Mouse (Mus musculus): Measurements from ENCODE around the gene Ugcg.

The Ugcg gene

DNA sequence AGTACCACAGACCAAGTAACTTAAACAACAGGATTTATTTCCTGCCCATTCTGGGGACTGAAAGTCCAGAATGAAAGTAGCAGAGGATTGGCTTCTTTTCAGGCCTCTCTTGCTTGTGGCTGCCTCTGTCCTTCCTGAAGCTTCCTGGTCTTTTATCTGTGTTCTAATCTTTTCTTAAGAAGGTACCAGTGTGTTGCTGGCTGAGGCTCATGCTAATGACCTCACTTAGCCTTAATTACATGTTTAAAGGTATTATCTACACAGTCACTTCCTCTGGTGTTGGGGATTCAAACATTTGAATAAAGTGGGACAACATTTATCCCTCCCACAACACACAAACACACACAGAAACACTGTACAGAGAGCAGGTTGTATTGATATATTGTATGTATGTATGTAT lies 59.0 kb downstream of the Ugcg start:
- H3K9me3 ChIP-seq (ENCODE audit: low read length): no peaks in the 10 kb centered on the region
- TF ChIP-seq POU5F1 (IDR thresholded peaks at IDR 0.05; ENCODE audit: borderline replicate concordance, low read length) (no peak), NANOG (IDR thresholded peaks at IDR 0.05; ENCODE audit: borderline replicate concordance, low read length) (no peak), CTCF (conservative IDR thresholded peaks at IDR 0.05; ENCODE audit: low read length) (no peak)
- no peaks in the 10 kb centered on the region for H3K36me3 ChIP-seq (ENCODE audit: insufficient read depth, low read length)

DNA sequence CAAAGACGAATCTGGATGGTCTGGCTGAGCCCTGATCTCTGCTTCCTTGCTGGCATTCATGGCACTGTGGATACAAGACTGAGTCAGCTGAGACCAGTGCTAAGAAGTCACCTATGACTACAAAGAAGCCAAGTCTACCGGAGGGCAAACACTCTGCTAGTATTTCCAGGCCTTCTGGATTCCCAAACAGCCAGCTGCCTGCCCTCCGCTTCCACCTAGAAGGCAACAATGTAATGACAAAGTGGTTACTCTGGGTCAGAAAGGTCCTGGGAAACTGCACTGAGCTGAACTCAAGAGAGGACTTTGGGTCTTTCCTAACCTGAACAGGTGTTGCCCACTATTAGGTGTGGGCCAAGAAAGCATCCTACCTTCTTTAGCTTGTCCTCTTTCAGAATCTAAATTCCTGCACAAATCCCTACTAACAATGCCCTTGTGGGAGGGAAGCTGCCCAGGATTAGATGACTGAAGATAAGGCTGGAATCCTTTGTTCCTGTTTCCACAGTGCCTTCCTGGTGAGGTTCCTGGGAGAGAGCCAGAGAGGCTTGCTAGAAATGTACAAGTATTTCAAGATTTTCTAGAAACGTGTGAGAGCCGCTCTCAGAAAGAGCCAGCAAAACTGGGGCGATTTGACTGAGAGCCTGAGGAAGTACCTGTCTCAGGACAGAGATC lies 63.5 kb downstream of the Ugcg start:
- TF ChIP-seq POU5F1 (IDR thresholded peaks at IDR 0.05; ENCODE audit: borderline replicate concordance, low read length) (no peak), NANOG (IDR thresholded peaks at IDR 0.05; ENCODE audit: borderline replicate concordance, low read length) (no peak), CTCF (conservative IDR thresholded peaks at IDR 0.05; ENCODE audit: low read length) (no peak)

More for the DNA sequence above, 59.0 kb downstream of the Ugcg start:
- Histone ChIP-seq H3K4me3 (replicated peaks; ENCODE audit: low read length) (no peak overlapping the region), H3K27me3 (ENCODE audit: insufficient read depth, low read length) (no peaks in the 10 kb centered on the region), H3K4me1 (replicated peaks; ENCODE audit: low read depth, low read length) (no peaks in the 10 kb centered on the region)

DNA sequence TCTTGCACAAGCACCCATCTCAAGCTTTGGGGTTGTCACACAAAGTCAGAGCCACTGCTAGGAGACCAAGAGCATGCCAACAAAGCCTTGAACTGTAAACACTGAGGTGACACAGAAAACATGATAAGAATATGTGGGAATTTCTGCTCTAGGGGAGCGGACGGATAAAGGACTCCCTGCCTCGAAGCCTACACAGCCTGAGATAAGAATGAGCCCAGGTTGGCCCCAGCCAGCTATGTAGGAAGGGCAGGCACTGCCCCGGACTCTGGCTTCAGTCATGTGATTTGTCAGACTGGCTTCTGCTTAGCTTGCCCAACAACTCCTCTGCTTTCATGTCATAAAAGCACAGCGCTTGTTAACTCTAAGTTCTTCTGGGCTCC lies 64.0 kb downstream of the Ugcg start:
- no peak for TF ChIP-seq NANOG (IDR thresholded peaks at IDR 0.05; ENCODE audit: borderline replicate concordance, low read length)
- TF ChIP-seq CTCF (conservative IDR thresholded peaks at IDR 0.05; ENCODE audit: low read length): no peak
- no peak for TF ChIP-seq POU5F1 (IDR thresholded peaks at IDR 0.05; ENCODE audit: borderline replicate concordance, low read length)
- H3K4me3 ChIP-seq (replicated peaks; ENCODE audit: low read length): no peak overlapping the region
- no peaks in the 10 kb centered on the region for H3K27me3 ChIP-seq (ENCODE audit: insufficient read depth, low read length)
- no peaks in the 10 kb centered on the region for H3K36me3 ChIP-seq (ENCODE audit: insufficient read depth, low read length)
- H3K9me3 ChIP-seq (ENCODE audit: low read length): no peaks in the 10 kb centered on the region
- H3K4me1 ChIP-seq (replicated peaks; ENCODE audit: low read depth, low read length): no peaks in the 10 kb centered on the region

More for the DNA sequence above, 63.5 kb downstream of the Ugcg start:
- Histone ChIP-seq H3K4me1 (replicated peaks; ENCODE audit: low read depth, low read length) (no peaks in the 10 kb centered on the region), H3K9me3 (ENCODE audit: low read length) (no peaks in the 10 kb centered on the region), H3K27me3 (ENCODE audit: insufficient read depth, low read length) (no peaks in the 10 kb centered on the region), H3K36me3 (ENCODE audit: insufficient read depth, low read length) (no peaks in the 10 kb centered on the region), H3K4me3 (replicated peaks; ENCODE audit: low read length) (no peak overlapping the region)

DNA sequence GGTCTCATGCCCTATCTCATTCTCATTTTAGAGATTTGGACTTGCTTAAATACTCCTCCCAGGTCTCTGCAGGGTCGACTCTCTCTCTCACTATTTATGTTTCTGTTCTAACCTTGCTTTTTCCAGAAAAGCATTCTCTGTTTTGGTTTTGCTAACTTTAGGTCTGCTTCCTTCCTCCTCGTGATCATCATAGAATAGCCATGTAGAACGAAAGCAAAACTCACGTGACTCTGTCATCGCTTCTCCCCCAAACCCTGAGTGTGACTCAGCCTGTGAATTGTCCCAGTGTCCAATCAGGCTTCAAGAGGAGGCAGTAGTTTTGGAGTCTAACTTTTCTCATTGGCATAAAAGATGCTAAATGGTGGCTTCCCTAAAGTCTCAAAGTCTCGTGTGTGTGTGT lies 65.3 kb downstream of the Ugcg start:
- H3K4me1 ChIP-seq (replicated peaks; ENCODE audit: low read depth, low read length): no peaks in the 10 kb centered on the region
- no peak overlapping the region for H3K4me3 ChIP-seq (replicated peaks; ENCODE audit: low read length)
- TF ChIP-seq CTCF (conservative IDR thresholded peaks at IDR 0.05; ENCODE audit: low read length) (no peak), NANOG (IDR thresholded peaks at IDR 0.05; ENCODE audit: borderline replicate concordance, low read length) (no peak), POU5F1 (IDR thresholded peaks at IDR 0.05; ENCODE audit: borderline replicate concordance, low read length) (no peak)
- no peaks in the 10 kb centered on the region for H3K27me3 ChIP-seq (ENCODE audit: insufficient read depth, low read length)
- no peaks in the 10 kb centered on the region for H3K36me3 ChIP-seq (ENCODE audit: insufficient read depth, low read length)
- no peaks in the 10 kb centered on the region for H3K9me3 ChIP-seq (ENCODE audit: low read length)

DNA sequence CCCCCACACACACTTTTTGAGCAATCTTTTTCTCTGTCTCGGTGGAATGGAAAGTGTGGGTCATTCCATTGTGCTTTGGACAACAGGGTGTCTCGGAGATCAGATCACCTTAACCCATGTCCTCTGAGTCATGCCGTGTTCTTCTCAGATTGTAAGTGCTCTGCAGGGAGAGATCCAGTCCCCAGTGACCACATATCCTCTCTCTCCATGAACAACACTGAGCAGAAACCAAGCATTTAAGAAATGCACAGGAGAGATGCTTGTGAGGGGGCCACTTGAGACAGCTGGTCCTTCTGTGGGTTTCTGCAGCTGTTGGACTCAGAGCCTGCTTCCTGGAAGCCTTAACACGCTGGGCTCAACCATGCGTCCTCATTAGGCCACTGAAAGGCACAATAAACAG lies 66.9 kb downstream of the Ugcg start:
- no peaks in the 10 kb centered on the region for H3K4me1 ChIP-seq (replicated peaks; ENCODE audit: low read depth, low read length)
- no peak overlapping the region for H3K4me3 ChIP-seq (replicated peaks; ENCODE audit: low read length)
- no peaks in the 10 kb centered on the region for H3K9me3 ChIP-seq (ENCODE audit: low read length)
- TF ChIP-seq NANOG (IDR thresholded peaks at IDR 0.05; ENCODE audit: borderline replicate concordance, low read length) (no peak), CTCF (conservative IDR thresholded peaks at IDR 0.05; ENCODE audit: low read length) (no peak), POU5F1 (IDR thresholded peaks at IDR 0.05; ENCODE audit: borderline replicate concordance, low read length) (no peak)
- no peaks in the 10 kb centered on the region; the same call in 1 of the 2 replicates for H3K27me3 ChIP-seq (ENCODE audit: insufficient read depth, low read length)
- no peaks in the 10 kb centered on the region for H3K36me3 ChIP-seq (ENCODE audit: insufficient read depth, low read length)

DNA sequence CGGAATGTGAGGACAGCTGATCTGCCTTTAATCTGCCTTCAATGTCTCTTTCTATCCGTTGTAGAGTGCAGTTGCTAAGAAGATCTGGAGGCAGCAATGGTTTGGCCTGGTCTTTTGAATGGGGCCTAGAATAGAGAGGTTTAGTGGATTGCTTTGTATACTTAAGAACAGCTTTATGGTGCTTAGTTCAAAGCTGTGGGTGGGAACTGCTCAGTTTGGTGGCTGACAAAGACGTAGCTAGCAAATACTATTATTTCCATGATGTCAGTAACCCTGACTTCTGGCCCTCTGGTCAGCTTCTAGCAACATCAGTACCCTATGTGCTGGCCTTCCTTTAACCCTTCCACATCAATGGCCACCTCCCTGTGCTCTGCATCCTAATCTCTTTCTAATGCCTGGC lies 68.8 kb downstream of the Ugcg start:
- H3K9me3 ChIP-seq (ENCODE audit: low read length): no peaks in the 10 kb centered on the region
- TF ChIP-seq POU5F1 (IDR thresholded peaks at IDR 0.05; ENCODE audit: borderline replicate concordance, low read length) (no peak), NANOG (IDR thresholded peaks at IDR 0.05; ENCODE audit: borderline replicate concordance, low read length) (no peak), CTCF (conservative IDR thresholded peaks at IDR 0.05; ENCODE audit: low read length) (no peak)
- H3K36me3 ChIP-seq (ENCODE audit: insufficient read depth, low read length): no peaks in the 10 kb centered on the region
- peaks cover 4% of the 10 kb centered on the region; the same call in 1 of the 2 replicates for H3K27me3 ChIP-seq (ENCODE audit: insufficient read depth, low read length)
- H3K4me1 ChIP-seq (replicated peaks; ENCODE audit: low read depth, low read length): peaks cover 6% of the 10 kb centered on the region
- H3K4me3 ChIP-seq (replicated peaks; ENCODE audit: low read length): no peak overlapping the region

DNA sequence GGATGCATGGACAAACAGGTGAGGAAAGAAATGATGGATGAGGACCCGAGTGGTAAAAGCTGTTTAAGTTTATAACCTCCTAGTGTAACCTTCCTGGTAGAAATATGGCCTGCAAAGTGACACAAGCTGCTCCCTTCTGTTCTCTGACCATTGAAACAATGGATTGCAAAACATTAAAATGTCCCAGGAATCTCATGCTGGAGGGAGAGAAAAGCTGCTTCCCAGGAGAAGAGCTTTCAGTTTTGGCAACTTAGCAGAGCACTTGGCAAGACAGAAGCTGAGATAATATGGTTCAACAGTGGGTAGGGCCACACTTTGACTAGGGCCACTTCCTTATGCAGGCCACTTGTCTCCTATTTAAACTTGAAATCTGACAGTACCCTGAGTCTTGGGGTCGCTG lies 69.7 kb downstream of the Ugcg start:
- peaks cover 9% of the 10 kb centered on the region for H3K27me3 ChIP-seq (ENCODE audit: insufficient read depth, low read length)
- TF ChIP-seq NANOG (IDR thresholded peaks at IDR 0.05; ENCODE audit: borderline replicate concordance, low read length) (no peak), POU5F1 (IDR thresholded peaks at IDR 0.05; ENCODE audit: borderline replicate concordance, low read length) (no peak)
- peaks cover 6% of the 10 kb centered on the region for H3K4me1 ChIP-seq (replicated peaks; ENCODE audit: low read depth, low read length)
- H3K4me3 ChIP-seq (replicated peaks; ENCODE audit: low read length): no peak overlapping the region
- H3K36me3 ChIP-seq (ENCODE audit: insufficient read depth, low read length): no peaks in the 10 kb centered on the region
- no peaks in the 10 kb centered on the region for H3K9me3 ChIP-seq (ENCODE audit: low read length)

DNA sequence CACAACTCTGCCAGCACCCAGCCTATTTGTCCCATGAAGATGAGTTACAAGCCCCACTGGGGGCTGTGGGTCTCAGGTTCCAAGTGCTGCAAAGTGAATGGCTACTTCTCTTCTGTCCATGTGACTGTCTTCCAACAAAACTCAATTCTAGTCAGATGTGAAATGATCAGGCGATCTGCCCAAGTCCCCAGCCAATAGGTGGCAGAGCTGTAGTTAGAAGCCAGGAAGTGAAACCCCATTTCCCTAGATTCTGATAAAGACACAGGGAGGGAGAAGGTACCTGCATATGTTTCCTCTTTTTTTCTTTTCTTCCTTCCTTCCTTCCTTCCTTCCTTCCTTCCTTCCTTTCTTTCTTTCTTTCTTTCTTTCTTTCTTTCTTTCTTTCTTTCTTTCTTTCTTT lies 70.7 kb downstream of the Ugcg start:
- no peak for TF ChIP-seq NANOG (IDR thresholded peaks at IDR 0.05; ENCODE audit: borderline replicate concordance, low read length)
- no peak for TF ChIP-seq POU5F1 (IDR thresholded peaks at IDR 0.05; ENCODE audit: borderline replicate concordance, low read length)
- no peak for TF ChIP-seq CTCF (conservative IDR thresholded peaks at IDR 0.05; ENCODE audit: low read length)
- Histone ChIP-seq H3K4me1 (replicated peaks; ENCODE audit: low read depth, low read length) (peaks cover 6% of the 10 kb centered on the region), H3K27me3 (ENCODE audit: insufficient read depth, low read length) (peaks cover 9% of the 10 kb centered on the region), H3K36me3 (ENCODE audit: insufficient read depth, low read length) (no peaks in the 10 kb centered on the region), H3K9me3 (ENCODE audit: low read length) (no peaks in the 10 kb centered on the region), H3K4me3 (replicated peaks; ENCODE audit: low read length) (no peak overlapping the region)

Measured in E14TG2a.4 (cell line).